Mouse (Mus musculus) bone marrow macrophage, adult 2 months (primary cell): Measurements from ENCODE around the gene Agk.

Source experiments
- CTCF ChIP-seq: IDR thresholded peaks from 2 replicates; pipeline ENCODE4 v1.5.1; 2012; ENCODE audit warnings: low read depth, mild to moderate bottlenecking, low read length, moderate library complexity
- POLR2A ChIP-seq: IDR thresholded peaks from 2 replicates; pipeline ENCODE4 v1.6.1; 2012; ENCODE audit warnings: mild to moderate bottlenecking, low read depth, low read length, borderline replicate concordance

- TF ChIP-seq POLR2A (no peak), CTCF (no peak)
Observed at GRCm38 (mm10) chr6:40304972-40305371, 20.0 kb upstream of the Agk start.
